Mouse (Mus musculus): ENCODE measurements around the gene Tmem174. TPM values are rescaled to one million over a fixed set of nuclear protein-coding genes. Genes with fewer than 3 reads are reported as not detected.

The Tmem174 gene
- total RNA-seq, 2 experiments from 2014 or later, result not detected

DNA sequence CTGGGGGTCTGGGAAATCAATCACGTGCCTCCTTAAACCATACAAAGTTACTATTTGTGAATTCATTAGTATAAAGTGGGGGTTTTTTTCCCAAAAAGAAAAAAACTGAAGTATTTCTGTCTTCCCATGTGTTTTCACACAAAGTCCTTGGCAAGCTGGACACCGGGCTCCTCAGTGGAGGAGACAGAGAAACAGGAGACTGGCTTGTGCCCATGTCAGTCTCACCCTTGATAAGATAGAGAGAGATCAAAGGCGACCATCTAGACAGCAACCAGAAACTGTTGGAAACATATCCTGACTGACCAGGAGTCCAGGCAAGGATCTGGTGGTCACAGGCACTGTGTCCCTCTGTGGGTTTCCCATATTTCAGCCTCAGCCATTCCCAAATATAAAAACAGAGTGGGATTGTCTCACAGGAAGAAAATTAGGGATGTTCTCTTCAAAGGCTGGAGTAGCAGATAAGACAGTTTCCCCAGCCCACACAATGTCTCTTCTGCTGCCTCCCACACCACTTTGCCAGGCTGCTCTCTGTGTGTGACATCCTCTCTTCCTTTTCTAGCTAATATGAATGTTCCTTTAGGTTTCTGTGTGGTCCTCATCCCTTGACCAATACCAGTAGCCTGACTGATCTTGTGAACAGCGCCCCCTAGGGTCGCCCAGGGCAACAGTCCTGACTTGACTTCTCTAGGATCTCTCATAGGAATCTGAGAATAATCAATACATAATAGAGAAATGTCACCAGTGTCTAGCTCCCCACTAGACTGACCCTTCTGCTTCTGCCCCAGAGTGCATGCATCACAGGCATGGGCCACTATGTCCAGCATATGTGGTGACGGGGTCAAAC is 3.3 kb downstream of the Tmem174 start:
- no peak for DNase-seq (ENCODE audit: low spot score)

DNA sequence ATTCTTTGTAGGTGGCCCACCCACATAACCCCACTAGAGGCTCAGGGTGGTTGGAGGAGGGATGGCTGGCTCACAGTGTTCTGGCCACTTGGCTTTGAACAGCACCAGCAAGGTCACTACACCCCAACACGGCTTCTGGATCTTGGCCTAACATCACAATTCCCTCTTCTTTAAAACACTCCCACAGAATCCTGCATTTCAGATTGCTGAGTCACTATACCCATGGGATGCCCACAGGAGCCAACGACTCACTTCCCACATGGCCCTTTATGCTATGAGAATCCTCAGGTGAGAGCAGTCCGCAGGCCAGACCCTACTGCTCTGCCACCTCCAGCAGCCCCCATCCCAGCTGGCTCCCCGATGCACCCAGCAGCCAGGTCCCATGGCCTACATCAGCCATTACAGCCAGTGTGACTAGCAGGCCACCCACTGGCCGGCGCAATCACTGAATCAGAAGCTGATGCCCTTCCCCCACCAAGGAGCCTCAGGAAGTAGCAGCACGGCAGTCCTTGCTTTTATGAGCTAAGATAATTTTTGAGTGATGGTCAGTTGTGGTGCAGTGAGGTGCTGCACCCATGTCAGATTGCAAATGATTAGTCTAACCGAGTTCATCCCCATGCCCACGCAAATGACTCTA is 4.8 kb downstream of the Tmem174 start:
- DNase-seq (ENCODE audit: low spot score), result peak; percentile 4

DNA sequence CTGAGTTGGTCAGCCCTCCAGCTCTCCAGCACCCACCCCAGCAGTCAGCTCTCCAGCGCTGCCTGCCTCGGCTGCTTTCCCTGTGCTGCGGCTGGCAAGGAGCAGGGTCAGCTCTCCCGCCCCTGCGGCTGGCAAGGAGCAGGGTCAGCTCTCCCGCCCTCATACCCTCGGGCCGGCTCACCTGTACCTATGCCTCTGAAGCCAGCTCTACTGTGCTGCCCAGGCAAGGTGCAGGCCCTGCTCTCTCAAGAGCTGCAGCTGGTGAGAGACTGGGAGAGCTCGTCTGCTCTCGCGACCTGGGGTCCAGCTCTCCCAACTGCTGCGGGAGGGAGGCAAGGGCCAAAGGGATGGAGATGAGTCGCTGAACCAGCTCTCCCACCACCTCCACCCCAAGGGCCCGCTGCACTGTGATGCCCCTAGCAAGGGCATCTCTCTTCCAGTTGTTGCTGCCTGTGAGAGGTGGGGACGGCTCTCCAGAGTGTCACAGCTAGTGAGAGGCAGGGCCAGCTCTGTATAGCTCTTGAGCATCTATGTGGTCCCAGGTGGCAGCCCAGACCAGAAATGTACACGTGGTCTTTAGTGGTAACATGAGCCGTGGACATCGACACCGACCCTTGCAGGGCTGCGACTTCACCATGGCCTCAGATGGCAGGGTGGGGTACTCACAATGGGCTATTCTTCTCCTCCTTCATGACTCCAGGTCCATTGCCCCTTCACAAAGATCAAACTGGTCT is 5.9 kb downstream of the Tmem174 start:
- DNase-seq (ENCODE audit: low spot score), result no peak

DNA sequence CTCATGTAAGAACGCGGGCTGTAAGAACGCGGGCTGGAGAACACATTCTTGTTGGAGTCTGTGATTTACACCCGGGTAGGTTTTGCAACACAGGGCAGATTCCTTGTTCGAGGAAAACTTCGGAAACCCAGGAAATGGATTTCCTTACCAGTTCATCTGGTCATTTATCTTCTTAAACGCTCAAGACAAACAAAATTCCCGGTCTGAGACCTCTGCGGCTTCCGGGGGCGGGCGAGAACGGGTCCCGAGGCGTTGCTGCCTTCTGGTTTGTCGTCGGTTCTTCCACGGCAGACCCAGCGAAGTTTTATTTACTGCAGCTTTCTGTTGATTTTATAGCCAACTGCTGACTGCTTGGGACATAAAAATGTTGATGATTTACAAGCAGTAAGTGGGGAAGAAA is 10.5 kb downstream of the Tmem174 start:
- DNase-seq (ENCODE audit: low spot score), result no peak

DNA sequence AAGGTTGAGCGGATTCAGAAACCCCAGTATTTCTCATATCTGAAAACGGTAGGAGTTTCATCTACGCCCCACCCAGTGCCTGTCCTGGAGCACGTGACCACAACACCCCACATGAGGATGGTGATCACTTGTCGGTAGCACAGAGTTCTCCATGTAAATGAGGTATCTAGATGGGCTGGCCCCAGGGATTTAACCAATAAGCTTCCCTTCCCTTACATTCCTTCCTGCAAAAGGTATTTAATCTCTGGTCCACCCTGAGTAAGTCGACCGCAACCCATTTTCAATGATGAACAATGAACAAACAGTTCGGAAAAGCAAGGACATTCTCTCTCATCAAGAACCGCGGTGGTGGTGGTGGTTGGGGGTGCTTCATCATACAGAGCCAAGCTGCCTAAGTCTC is 12.7 kb downstream of the Tmem174 start:
- no peak for DNase-seq (ENCODE audit: low spot score)

DNA sequence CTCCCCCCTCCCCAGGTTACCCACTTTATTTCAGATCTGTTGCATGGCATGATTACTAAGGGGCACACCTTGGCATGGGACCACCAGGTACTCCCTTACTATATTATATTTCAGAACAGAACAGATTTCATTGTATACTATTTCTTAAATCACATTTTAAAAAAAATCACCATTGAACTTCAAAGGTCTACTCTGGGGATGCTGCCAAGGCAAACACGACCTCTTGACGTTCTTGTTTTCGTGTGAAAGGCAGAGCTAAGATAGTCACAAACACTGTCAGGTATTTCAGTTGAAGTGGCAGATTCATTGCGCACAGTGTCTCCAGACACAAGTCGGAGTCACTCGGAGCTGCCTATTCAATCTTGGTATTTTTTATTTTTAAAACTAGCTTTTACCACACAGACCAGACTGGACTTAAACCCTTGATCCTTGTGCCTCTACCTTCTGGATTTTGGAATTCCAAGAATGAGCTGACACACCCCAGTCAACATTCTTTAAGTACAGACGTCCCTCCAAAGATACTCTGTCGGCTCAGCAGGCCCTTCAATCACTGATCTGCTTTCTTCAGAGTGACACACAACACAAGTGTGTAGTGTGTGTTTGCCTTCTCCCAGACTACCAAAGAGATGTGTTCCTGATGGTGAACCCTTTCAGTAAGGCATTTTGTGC is 14.2 kb downstream of the Tmem174 start:
- DNase-seq (ENCODE audit: low spot score), result no peak

DNA sequence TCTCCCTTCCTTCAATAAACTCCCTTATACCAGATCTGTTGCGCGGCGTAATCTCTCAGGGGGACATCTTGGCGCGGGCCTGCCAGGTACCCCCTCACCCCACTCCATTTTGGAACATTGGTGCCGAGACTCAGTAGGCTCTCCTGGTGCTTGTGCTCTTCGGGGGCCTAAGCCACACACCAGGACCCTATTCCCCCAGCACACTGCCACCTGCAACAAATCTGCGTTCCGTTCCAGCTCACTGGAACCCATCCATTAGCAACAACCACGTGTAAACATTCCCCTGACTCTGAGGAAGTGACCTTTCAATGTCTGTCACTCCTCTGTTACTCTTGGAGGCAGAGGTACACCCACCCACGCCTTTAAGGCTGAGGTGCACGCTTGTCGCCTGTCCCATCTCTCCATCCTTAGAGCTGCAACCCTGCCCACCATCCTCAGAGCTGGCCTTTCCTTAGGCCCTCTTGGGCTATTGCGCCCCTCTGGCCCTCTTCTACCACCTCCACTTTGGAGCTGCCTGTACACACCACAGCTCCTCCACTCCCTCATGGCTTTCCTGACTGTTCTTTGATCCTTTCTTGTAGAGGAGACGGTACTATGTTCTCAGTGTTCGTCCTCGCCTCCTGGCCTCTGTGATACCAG is 19.7 kb downstream of the Tmem174 start:
- DNase-seq (ENCODE audit: low spot score), result no peak

DNA sequence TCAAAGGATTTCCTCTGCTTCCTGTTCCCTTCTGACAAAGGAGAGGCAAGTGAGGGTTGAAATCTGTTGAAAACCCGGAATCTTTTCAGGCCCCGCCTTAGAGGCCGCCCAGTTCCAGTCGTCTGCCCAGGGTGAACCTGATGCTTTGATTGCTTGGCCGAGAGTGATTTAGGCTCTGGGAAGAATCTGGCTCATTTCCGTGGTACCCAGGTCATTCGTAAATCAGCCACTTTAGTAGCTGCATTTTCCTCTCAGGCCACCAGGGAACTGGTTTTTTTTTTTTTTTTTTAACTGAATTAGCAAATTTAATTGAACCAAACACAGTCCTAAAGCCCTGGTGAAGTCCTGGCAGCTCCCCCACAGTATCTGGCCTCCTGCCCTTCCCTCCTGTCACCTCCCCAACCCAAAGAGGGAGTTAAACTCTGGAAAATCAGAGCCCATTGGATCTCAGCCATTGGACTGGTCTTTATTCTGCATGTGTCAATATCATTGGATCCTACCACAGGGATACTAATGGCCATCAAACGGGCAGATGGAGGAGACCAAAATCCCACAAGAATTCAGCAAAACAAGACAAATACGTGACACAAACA is 29.2 kb downstream of the Tmem174 start:
- no peak for DNase-seq (ENCODE audit: low spot score)

DNA sequence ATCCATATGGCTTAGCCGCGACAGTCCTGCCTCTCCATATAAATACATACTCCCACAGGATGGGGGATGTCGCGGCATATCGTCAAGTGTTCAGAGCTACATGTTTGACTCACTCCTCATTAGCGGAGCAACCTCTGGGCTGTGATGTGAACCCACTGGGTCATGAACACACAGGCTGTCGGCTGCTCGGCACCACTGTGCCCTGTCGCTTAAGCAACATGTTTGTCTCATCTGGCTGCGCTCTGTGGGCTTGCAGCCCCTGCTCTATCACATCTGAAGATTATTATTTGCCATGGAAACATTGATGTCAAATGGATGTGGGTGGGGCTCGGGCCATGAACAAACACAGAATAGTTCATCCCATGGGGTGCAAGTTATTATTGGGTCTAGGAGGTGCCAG is 33.4 kb downstream of the Tmem174 start:
- no peak for DNase-seq (ENCODE audit: low spot score)

DNA sequence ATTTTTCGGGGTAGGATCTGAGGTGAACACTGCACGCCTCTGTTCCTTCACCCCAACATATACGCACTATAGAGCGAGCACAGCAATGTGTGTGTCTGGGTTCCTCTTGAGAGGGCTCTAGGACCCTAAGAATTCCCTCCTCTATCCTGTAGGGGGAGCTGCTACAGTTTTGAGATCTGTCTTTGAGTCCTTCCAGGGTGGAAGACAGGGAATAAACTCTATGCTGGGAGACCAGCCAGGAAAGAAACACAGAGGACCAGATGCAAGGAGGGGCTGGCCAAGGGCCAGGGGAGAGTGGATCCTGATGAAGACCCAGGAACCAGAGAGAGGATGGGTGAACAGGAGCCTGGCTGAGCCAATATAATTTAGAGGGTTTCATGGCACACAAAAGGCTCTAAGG is 40.5 kb downstream of the Tmem174 start:
- no peak for DNase-seq (ENCODE audit: low spot score)

DNA sequence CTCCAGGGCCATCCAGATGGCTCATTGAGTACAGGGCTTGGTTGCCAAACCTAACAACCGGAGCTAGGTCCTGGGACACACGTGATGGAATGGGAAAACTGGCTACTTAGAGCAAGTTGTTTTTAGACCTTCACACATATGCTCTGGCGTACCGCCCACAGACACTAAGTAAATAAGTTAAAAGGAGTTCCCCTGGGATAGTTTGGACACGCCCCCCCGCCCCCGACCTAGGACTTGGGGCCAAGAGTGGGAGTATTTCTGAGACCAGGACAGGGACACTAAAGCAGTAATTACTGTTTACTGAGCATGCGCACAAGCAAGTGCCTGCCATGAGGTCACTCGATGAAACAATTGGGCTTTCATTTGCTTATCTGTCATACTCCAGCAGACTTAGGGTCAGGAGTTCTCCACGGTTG is 42.5 kb downstream of the Tmem174 start:
- no peak for DNase-seq (ENCODE audit: low spot score)

DNA sequence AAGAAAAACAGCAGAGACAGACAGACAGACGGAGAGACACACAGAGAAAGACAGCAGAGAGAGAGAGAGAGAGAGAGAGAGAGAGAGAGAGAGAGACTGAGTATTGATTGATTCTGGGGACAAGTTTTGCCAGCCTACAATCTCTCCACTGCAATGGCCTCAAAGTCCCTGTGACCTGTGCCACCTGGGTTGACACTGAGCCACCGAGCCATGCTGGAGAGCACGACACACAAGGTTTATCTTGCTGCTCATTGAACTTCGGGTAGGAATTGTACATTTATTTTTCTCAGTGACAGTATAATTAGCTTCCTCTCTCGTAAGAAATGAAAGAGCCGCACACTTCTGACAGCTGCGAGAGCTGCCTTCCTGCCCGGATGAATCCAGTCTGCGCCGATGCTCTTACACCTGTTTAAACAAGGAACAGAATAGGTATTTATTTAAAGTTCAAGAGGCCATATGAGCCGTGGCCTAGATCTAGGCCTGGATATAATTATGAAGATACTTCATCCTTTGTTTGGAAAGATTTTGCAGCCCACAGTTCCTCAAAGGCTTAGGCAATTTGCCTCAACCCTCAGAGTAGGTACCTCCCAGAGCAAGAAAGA is 43.2 kb downstream of the Tmem174 start:
- no peak for DNase-seq (ENCODE audit: low spot score)

DNA sequence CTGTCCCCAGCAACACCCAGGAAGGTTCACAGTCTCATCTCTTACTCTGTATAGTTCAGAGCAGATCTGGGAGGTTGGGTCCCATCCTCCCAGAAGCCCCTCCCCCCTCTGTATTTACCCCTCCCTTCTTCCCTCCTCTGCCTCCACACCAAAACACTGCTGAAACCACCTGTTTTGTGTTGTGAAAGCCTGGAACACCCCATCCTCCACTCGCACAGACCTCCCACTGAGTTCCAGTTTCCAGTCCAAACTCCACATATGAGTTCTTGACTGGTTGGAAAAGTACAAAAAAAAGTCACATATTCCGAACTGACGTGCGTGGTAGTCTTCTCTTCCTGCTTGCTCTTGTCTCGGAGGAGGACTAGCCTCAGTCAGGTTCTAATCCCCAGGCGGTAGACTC is 45.8 kb downstream of the Tmem174 start:
- DNase-seq (ENCODE audit: low spot score), result no peak

DNA sequence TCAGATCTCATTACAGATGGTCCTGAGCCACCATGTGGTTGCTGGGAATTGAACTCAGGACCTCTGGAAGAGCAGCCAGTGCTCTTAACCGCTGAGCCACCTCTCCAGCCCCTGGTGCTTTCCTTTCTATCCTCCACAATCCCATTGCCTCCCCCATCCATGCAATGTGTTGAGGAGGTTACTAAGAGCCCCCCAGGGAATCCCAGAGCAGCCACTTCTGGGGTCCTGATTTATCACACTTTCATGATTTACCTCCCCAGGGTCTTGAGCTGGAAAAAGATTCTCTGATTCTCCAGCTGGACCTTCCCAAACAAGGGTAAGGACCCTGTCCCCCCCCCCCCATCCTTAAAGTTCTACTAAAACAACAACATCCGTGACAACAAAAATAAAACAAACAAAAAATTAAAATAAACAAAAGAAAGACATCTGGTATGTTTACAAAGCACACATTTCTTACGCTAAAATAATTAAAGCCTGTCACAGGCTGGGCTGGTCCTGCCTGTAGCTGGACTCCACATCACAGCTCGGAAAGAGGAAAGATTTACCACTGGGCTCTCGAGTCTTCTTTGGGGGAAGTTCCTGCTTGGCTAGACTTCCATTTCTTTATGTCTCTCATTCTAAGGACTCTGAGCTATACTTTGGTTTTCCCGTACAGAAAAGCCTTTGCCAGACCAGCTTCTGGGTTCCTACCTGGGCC is 46.4 kb downstream of the Tmem174 start:
- DNase-seq (ENCODE audit: low spot score), result no peak

DNA sequence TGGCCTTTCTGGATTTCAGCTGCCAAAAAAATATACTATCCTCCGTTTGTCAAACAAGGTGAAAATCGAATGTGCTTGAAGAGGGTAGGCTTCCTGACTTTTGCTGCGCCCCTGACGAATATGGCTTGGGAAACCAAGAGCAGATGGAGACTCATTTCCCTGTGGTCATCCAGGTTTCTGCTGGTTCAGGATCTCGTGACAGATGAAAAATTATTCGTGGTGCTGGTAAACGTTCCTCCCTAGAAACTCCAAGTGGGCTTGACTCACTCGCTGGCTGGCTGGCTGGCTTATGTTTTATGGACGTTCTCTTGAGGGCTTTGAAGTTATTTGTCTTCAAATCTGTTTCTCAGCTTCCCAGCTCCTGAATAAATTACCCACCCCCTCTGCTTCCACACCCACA is 47.6 kb downstream of the Tmem174 start:
- no peak for DNase-seq (ENCODE audit: low spot score)

DNA sequence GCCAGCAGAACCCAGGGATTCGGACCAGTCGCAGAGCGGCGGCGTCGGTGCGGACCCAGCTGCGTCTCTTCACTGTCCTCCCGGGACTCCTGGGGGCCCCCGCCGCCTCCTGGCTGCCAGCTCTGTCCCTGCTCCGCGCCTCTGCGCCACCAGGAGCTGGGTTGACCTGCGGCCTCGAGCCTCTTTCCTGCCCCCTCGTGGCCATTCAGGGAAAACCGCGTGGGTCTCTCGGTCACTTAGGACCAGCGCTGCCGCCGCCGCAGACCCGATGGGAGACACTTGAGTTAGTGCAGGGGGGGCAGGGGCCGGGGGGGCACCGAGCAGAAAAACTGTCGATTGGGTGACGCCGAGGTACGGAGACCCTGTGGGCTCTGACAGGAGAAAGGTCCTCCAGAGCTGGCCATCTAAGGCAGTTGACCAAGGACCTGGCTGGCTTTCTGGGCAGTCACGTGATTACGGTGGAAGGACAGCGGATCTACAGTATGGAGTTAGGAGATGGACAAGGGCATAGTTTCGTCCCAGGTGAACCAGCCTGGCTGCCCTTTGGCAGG is 48.2 kb downstream of the Tmem174 start:
- DNase-seq (ENCODE audit: low spot score), result peak; percentile 73

DNA sequence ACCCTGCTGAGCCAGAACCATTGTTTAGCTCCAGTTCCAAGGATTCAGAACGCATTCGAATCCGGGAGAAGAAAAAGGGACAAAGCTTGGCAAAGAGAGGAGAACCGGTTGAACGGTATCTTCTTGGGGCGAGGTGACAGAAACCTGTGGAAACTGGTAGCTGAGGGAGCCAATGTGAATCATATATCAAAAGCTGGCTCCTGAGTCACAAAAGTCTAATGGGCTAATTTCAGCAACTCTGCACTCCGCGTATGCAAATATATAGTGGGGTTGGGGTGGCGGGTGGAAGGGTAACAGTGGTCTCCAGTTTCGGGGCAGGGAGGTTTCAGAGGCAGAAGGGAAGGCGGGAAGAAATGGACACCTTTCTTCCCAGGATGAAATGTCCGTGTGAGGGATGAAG is 48.7 kb downstream of the Tmem174 start:
- DNase-seq (ENCODE audit: low spot score), result no peak

DNA sequence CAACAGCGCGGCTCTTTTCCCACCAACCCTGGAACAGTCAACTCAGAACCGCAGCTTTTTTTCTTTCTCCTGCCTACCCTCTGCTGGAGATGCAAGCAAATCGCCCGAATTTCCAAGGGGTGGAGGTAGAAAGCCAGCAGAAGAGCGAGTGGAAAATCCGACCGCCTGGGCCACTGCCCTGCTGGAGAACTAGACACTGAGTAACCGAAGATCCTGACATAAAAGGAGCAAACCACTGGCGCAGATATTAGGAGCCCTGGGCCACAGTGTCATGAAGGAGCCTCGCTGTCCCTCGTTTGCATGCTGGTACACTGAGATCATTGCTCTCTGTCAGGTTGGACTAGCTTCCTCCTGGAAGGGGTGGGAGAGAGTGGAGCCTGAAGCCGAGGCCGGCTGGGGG is 49.6 kb downstream of the Tmem174 start:
- no peak for DNase-seq (ENCODE audit: low spot score)

DNA sequence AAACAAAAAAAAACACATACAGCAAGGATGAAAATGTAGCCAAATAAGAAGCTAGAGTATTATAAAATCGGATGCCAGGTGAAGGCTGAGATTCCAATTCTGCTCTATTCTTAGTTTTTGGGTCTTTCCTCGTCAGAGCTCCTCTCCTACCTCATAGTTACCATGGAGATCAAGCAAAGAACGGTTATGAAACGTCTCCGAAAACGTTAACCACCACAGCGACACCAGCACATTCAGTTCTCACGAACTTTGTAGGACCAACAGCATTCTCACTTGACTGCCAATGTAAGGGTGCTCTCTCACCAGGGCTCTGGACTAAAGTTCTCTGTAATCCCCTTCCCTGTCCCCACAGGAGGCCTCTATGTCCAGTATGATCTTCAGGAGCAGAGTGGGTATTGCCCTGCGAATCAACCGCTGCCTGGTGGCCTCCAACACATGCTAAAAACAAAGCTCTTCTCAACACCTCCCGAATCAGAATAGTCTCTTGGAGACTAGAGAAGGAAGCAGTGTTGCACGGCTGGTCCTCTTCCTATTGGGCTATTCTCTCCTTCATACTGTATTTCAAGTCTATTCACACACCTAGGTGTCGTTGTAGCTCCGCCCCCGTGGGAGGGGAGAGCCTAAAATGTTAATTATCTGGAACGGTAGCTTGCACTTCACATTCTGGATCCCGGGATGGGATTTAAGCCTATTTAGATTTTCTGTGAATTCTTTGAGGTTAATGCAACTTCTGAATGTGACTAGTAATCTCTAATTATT is 50.2 kb downstream of the Tmem174 start:
- no peak for DNase-seq (ENCODE audit: low spot score)

All from gastrocnemius, adult 18-20 months (tissue).